In the genomic region with DNA sequence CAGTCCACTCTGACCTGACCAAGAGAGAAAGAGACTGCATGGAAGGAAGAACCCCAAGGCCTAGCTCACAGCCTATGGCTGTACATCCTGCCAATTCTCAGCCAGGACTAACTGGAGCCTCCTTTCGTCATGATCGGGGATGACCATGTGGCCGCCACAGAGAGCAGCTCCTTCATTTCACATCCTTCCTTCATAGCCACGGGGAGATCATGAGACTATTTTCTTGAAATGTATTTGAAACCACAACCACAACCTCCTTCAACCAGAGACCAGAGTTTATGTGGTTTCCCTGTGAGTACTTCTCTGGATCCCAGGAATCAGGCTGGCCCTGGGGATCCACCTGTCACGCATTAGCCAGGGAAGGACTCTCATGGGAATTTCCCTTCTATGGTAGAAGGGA, we compare ENCODE assay signal across 28 mouse cellular contexts. TPM values are rescaled to one million over a fixed set of nuclear protein-coding genes. Genes with fewer than 3 reads are reported as not detected.
DNase-seq lines count a peak whose midpoint lies in the region; ATAC-seq and TF ChIP-seq lines count a peak whose summit lies in the region.
"Had no signal": no experiment of that assay in that cellular context is flagged by ENCODE, and none has a peak within 500 bp of the region (broad histone marks: within the 10 kb centered on the region; RNA-seq: fewer than 3 reads in every experiment).

No protein-coding gene starts in this region.

- H3K4me3 ChIP-seq in C2C12 (ENCODE audit: insufficient read depth, poor library complexity, severe bottlenecking) = no peak overlapping the region
- H3K4me3 ChIP-seq in kidney, adult 2 months (ENCODE audit: insufficient read depth, low read depth, low read length) = no peak overlapping the region
- H3K4me3 ChIP-seq: embryonic facial prominence, embryonic 12.5 days; embryonic facial prominence, embryonic 15.5 days; forebrain, embryonic 13.5 days; gastrocnemius, adult 2 months; heart, embryonic 12.5 days; heart, embryonic 15.5 days; hindbrain, embryonic 10.5 days; hindbrain, embryonic 13.5 days had no signal

- 85% methylated on average over 5 of the region's 5 CpGs for WGBS in kidney, adult 2 months

- H3K4me1 ChIP-seq in kidney, adult 2 months (ENCODE audit: control insufficient read depth, insufficient read depth, low read length) = peaks cover 28% of the 10 kb centered on the region

- H3K79me3 ChIP-seq in C2C12 (ENCODE audit: low read depth) = no peaks in the 10 kb centered on the region

- H3K27ac ChIP-seq in kidney, adult 2 months (ENCODE audit: insufficient read depth, low read depth, low read length) = no peak overlapping the region
- H3K27ac ChIP-seq: embryonic facial prominence, embryonic 12.5 days; embryonic facial prominence, embryonic 15.5 days; forebrain, embryonic 13.5 days; gastrocnemius, adult 2 months; heart, embryonic 15.5 days; hindbrain, embryonic 10.5 days; hindbrain, embryonic 13.5 days had no signal

- no peaks in the 10 kb centered on the region for H3K36me3 ChIP-seq in C2C12 (ENCODE audit: control insufficient read depth, insufficient read depth)
- H3K36me3 ChIP-seq in kidney, adult 2 months (ENCODE audit: control insufficient read depth, insufficient read depth, low read length) = no peaks in the 10 kb centered on the region
- H3K36me3 ChIP-seq: embryonic facial prominence, embryonic 12.5 days; embryonic facial prominence, embryonic 15.5 days; heart, embryonic 12.5 days; heart, embryonic 15.5 days; hindbrain, embryonic 10.5 days; hindbrain, embryonic 13.5 days had no signal

- ATAC-seq in erythroid progenitor cell, adult 5-6 weeks (replicated peaks; ENCODE audit: low FRiP score, poor library complexity, severe bottlenecking) = no peak
- ATAC-seq: CD4-positive, CD25-positive, alpha-beta regulatory T cell, adult 4 months; forebrain, embryonic 13.5 days; forebrain, postnatal 0 days; hindbrain, embryonic 16.5 days had no signal

- no peak overlapping the region for H3ac ChIP-seq in C2C12 (ENCODE audit: control insufficient read depth, insufficient read length, low read depth)

- peaks cover 20% of the 10 kb centered on the region for H3K27me3 ChIP-seq in C2C12 (ENCODE audit: control insufficient read depth, insufficient read depth, insufficient read length)
- no peaks in the 10 kb centered on the region for H3K27me3 ChIP-seq in kidney, adult 2 months (replicated peaks; ENCODE audit: control insufficient read depth, insufficient read depth, low read length)

- no peaks in the 10 kb centered on the region for H3K79me2 ChIP-seq in C2C12 (ENCODE audit: control insufficient read depth, insufficient read depth)

- DNase-seq in 416B (ENCODE audit: low read depth) = peak; percentile 77
- peak; percentile 39 for DNase-seq in T-cell, adult 2 months (ENCODE audit: low spot score)
- DNase-seq in induced T-regulatory cell, adult 2 months (ENCODE audit: low read depth) = peak; percentile 55
- DNase-seq in spleen, postnatal 10 days (ENCODE audit: low spot score in 2 of 2) = no peak
- no peak for DNase-seq in layer of hippocampus, postnatal 36 days
- no peak for DNase-seq in kidney, adult 2 months
- DNase-seq: adrenal gland, postnatal 10 days; adrenal gland, postnatal 36 days; cerebellum, adult 18-20 months; cerebellum, adult 9-10 months; cerebellum, postnatal 14 days; forebrain, postnatal 0 days; gastrocnemius, adult 2 months; gastrocnemius, postnatal 14 days; heart, adult 18-20 months; heart, postnatal 10 days; heart, postnatal 36 days had no signal

- TF ChIP-seq CTCF in C2C12 (IDR thresholded peaks at IDR 0.05; ENCODE audit: control insufficient read depth, insufficient read depth, insufficient read length) = no peak
- no peak for TF ChIP-seq CTCF in kidney, adult 2 months (conservative IDR thresholded peaks at IDR 0.05; ENCODE audit: insufficient read depth, insufficient read length, low read depth, low read length)

- TF ChIP-seq POLR2A in kidney, adult 2 months (IDR thresholded peaks at IDR 0.05; ENCODE audit: low read depth, low read length) = no peak

TF ChIP-seq in C2C12, 6 proteins besides CTCF, POLR2A, EP300 and RAD21:
- TF ChIP-seq MYOG (IDR thresholded peaks at IDR 0.05; ENCODE audit: control insufficient read depth, extremely low read depth, insufficient read length) (no peak), MAX (IDR thresholded peaks at IDR 0.05) (no peak), MYOD1 (IDR thresholded peaks at IDR 0.05; ENCODE audit: control insufficient read depth, insufficient read length, low read depth) (peak; percentile 18), USF1 (IDR thresholded peaks at IDR 0.05; ENCODE audit: low read depth) (no peak), CEBPB (IDR thresholded peaks at IDR 0.05; ENCODE audit: low read depth) (no peak), FOSL1 (IDR thresholded peaks at IDR 0.05; ENCODE audit: insufficient read depth, low read length, poor library complexity, severe bottlenecking) (no peak)

RNA-seq across cellular contexts. Expression of gene Stat5b, which starts 2.5 kb away (rescaled TPM):
- polyA plus RNA-seq in C2C12 (2012; fragmentation: generic; extraction: Trizol) = 2.4 TPM
- 5.9 and 10.1 TPM in 2 replicates for total RNA-seq in erythroid progenitor cell, adult 5-6 weeks (2015; ENCODE audit: low replicate concordance)
- total RNA-seq in erythroid progenitor cell, adult 5-6 weeks (2017; ENCODE audit: low replicate concordance) = 7.0 and 10.3 TPM in 2 replicates
- 10 to 100 TPM; 11.7 to 12.7 TPM for total RNA-seq in layer of hippocampus, postnatal 36 days (2021)
- polyA plus RNA-seq in kidney, adult 2 months (2012; rRNA removed) = 23.2 and 24.0 TPM in 2 replicates

RNA-seq across cellular contexts. Expression of gene Stat5a, which starts 6.1 kb away (rescaled TPM):
- 13.3 TPM for polyA plus RNA-seq in C2C12 (2012; fragmentation: generic; extraction: Trizol)
- total RNA-seq in erythroid progenitor cell, adult 5-6 weeks (2015; ENCODE audit: low replicate concordance) = 3.2 and 7.5 TPM in 2 replicates
- total RNA-seq in erythroid progenitor cell, adult 5-6 weeks (2017; ENCODE audit: low replicate concordance) = 5.3 and 5.4 TPM in 2 replicates
- total RNA-seq in layer of hippocampus, postnatal 36 days (2021) = 1 to 10 TPM; 1.1 to 1.5 TPM
- polyA plus RNA-seq in kidney, adult 2 months (2012; rRNA removed) = 15.8 and 16.6 TPM in 2 replicates

Comparison
In these comparisons a context has a peak if more than half of its experiments do, and no peak if none do; other contexts are left out.
1. DNase-seq: peak in 416B (single experiment), T-cell, adult 2 months (single experiment) and induced T-regulatory cell, adult 2 months (single experiment); none in spleen, postnatal 10 days (0 of 2), layer of hippocampus, postnatal 36 days (0 of 2) and kidney, adult 2 months (single experiment).